ENCODE assay signal across 8 mouse cellular contexts in genomic region chr15:27884347-27885250, GRCm38 (mm10).
DNase-seq lines count a peak whose midpoint lies in the region; ATAC-seq and TF ChIP-seq lines count a peak whose summit lies in the region.

No protein-coding gene starts in this region.

- H3K4me3 ChIP-seq in ES-Bruce4 (ENCODE audit: low read depth, low read length), result peak overlapping the region; percentile 7
- no peak overlapping the region for H3K4me3 ChIP-seq in forebrain, embryonic 12.5 days (replicated peaks)
- no peak overlapping the region for H3K4me3 ChIP-seq in liver, postnatal 0 days (ENCODE audit: low read depth, low read length)
- no peak overlapping the region for H3K4me3 ChIP-seq in neural tube, embryonic 15.5 days (replicated peaks)

- H3K4me1 ChIP-seq in ES-Bruce4 (ENCODE audit: control insufficient read depth, insufficient read depth, low read length), result no peaks in the 10 kb centered on the region
- peaks cover 3% of the 10 kb centered on the region; the same call in 1 of the 2 replicates for H3K4me1 ChIP-seq in forebrain, embryonic 12.5 days
- peaks cover 6% of the 10 kb centered on the region; the same call in 1 of the 2 replicates for H3K4me1 ChIP-seq in liver, postnatal 0 days (ENCODE audit: insufficient read depth)
- H3K4me1 ChIP-seq in neural tube, embryonic 15.5 days, result peaks cover 10% of the 10 kb centered on the region

- peak; percentile 78 for DNase-seq in c-Kit-positive CD71-positive TER-119-negative erythroid progenitor cells, embryonic 14.5 days (ENCODE audit: low read depth)
- peak; percentile 81 to 87 for DNase-seq in heart, postnatal 36 days
- DNase-seq in large intestine, adult 2 months (ENCODE audit: low read depth, low spot score), result peak; percentile 32
- peak; percentile 83 for DNase-seq in liver, postnatal 0 days
- peak; percentile 92 for DNase-seq in testis, postnatal 10 days (ENCODE audit: low spot score)

- no peaks in the 10 kb centered on the region for H3K9me3 ChIP-seq in ES-Bruce4 (replicated peaks; ENCODE audit: control insufficient read depth, insufficient read depth, low read length, poor library complexity, severe bottlenecking)
- H3K9me3 ChIP-seq in forebrain, embryonic 12.5 days, result no peaks in the 10 kb centered on the region
- no peaks in the 10 kb centered on the region for H3K9me3 ChIP-seq in liver, postnatal 0 days (ENCODE audit: low read length)
- H3K9me3 ChIP-seq in neural tube, embryonic 15.5 days (replicated peaks), result no peaks in the 10 kb centered on the region

- no peaks in the 10 kb centered on the region for H3K27me3 ChIP-seq in ES-Bruce4 (ENCODE audit: control insufficient read depth, insufficient read depth, low read length, poor library complexity, severe bottlenecking)
- H3K27me3 ChIP-seq in forebrain, embryonic 12.5 days, result no peaks in the 10 kb centered on the region
- H3K27me3 ChIP-seq in liver, postnatal 0 days (ENCODE audit: insufficient read depth, low read length), result no peaks in the 10 kb centered on the region
- no peaks in the 10 kb centered on the region for H3K27me3 ChIP-seq in neural tube, embryonic 15.5 days (replicated peaks)

- no peak overlapping the region for H3K4me2 ChIP-seq in forebrain, embryonic 12.5 days
- no peak overlapping the region for H3K4me2 ChIP-seq in liver, postnatal 0 days (ENCODE audit: low read depth, low read length)
- no peak overlapping the region for H3K4me2 ChIP-seq in neural tube, embryonic 15.5 days

- H3K9ac ChIP-seq in ES-Bruce4 (ENCODE audit: low read depth, poor library complexity, severe bottlenecking), result peak overlapping the region; percentile 4; the same call in 1 of the 2 replicates
- no peak overlapping the region for H3K9ac ChIP-seq in forebrain, embryonic 12.5 days
- no peak overlapping the region for H3K9ac ChIP-seq in liver, postnatal 0 days (replicated peaks)
- H3K9ac ChIP-seq in neural tube, embryonic 15.5 days (replicated peaks), result no peak overlapping the region

- intact Hi-C loops in heart, postnatal 36 days (cut with DNase I), result loop anchor here (2.0 kb wide), 1 partner anchor 28 kb away; no protein-coding TSS in a partner anchor

- no peak for TF ChIP-seq POLR2A in ES-Bruce4 (IDR thresholded peaks at IDR 0.05; ENCODE audit: insufficient read depth, low read length)

- H3K36me3 ChIP-seq in ES-Bruce4 (ENCODE audit: control insufficient read depth, insufficient read depth, low read length, poor library complexity, severe bottlenecking), result no peaks in the 10 kb centered on the region
- peaks cover 59% of the 10 kb centered on the region for H3K36me3 ChIP-seq in forebrain, embryonic 12.5 days (replicated peaks)
- H3K36me3 ChIP-seq in liver, postnatal 0 days (replicated peaks; ENCODE audit: insufficient read depth, low read length), result peaks cover 15% of the 10 kb centered on the region
- peaks cover 42% of the 10 kb centered on the region for H3K36me3 ChIP-seq in neural tube, embryonic 15.5 days

- TF ChIP-seq CTCF in ES-Bruce4 (IDR thresholded peaks at IDR 0.05; ENCODE audit: low read depth, low read length), result peak; percentile 80
- peak; percentile 94 for TF ChIP-seq CTCF in liver, postnatal 0 days (IDR thresholded peaks at IDR 0.05; ENCODE audit: low read depth)

- WGBS in forebrain, embryonic 12.5 days, result 76% methylated on average over 17 of the region's 17 CpGs
- 60% methylated on average over 17 of the region's 17 CpGs for WGBS in large intestine, adult 2 months
- WGBS in liver, postnatal 0 days (ENCODE audit: insufficient replicate concordance), result 71% methylated on average over 17 of the region's 17 CpGs
- 69% methylated on average over 17 of the region's 17 CpGs for WGBS in neural tube, embryonic 15.5 days

- ATAC-seq in forebrain, embryonic 12.5 days (ENCODE audit: low FRiP score), result peak; percentile 80; the same call in 1 of the 2 replicates
- peak; percentile 69 for ATAC-seq in liver, postnatal 0 days
- ATAC-seq in neural tube, embryonic 15.5 days (ENCODE audit: low FRiP score), result peak; percentile 87

- peak overlapping the region; percentile 82 for H3K27ac ChIP-seq in ES-Bruce4 (ENCODE audit: insufficient read depth, low read length)
- H3K27ac ChIP-seq in forebrain, embryonic 12.5 days, result peak overlapping the region; percentile 31; the same call in 1 of the 2 replicates
- no peak overlapping the region for H3K27ac ChIP-seq in liver, postnatal 0 days (ENCODE audit: low read depth)
- peak overlapping the region; percentile 39 for H3K27ac ChIP-seq in neural tube, embryonic 15.5 days (replicated peaks)

- TF ChIP-seq EP300 in ES-Bruce4 (IDR thresholded peaks at IDR 0.05; ENCODE audit: insufficient read depth, low read depth, low read length), result peak; percentile 56; the same call in 1 of the 2 replicates
- no peak for TF ChIP-seq EP300 in liver, postnatal 0 days (IDR thresholded peaks at IDR 0.05; ENCODE audit: low read depth)

Comparison
In these comparisons a context has a peak if more than half of its experiments do, and no peak if none do; other contexts are left out.
1. DNase-seq: peak in every context shown above with its lines; median percentile 92 in testis, postnatal 10 days; 84 in heart, postnatal 36 days; 83 in liver, postnatal 0 days; 78 in c-Kit-positive CD71-positive TER-119-negative erythroid progenitor cells, embryonic 14.5 days; 32 in large intestine, adult 2 months.